Mouse (Mus musculus) kidney, postnatal 0 days (tissue): ENCODE measurements around the gene Uvrag. TPM values are rescaled to one million over a fixed set of nuclear protein-coding genes. Genes with fewer than 3 reads are reported as not detected.
A peak's percentile ranks its signal among the peaks of the same experiment; 100 is the strongest.

Experiments used
- ATAC-seq: fragments of 200-750 bp; cut with Nextera tagmentation; replicated peaks from 2 replicates; pipeline ENCODE4 v1.8.0; 2017; ENCODE audit warnings: low read depth, moderate number of reproducible peaks, moderate TSS enrichment, moderate library complexity; ENCODE audit not compliant: low FRiP score
- DNase-seq: peaks from one replicate; pipeline ENCODE4 v3.0.0-alpha.2; 2016; ENCODE audit warnings: low spot score
- H3K27ac ChIP-seq: fragments of 300-500 bp; sonication (generic); 2 replicates; pipeline ENCODE4 v1.5.1; 2014; ENCODE audit warnings: mild to moderate bottlenecking
- H3K27me3 ChIP-seq: fragments of 300-500 bp; sonication (generic); 2 replicates; pipeline ENCODE4 v1.6.1; 2014; ENCODE audit warnings: low read length, mixed read lengths; ENCODE audit not compliant: insufficient read depth
- H3K36me3 ChIP-seq: fragments of 300-500 bp; sonication (generic); 2 replicates; pipeline ENCODE4 v1.6.1; 2014; ENCODE audit warnings: low read length, mixed read lengths; ENCODE audit not compliant: insufficient read depth
- H3K4me1 ChIP-seq: fragments of 300-500 bp; sonication (generic); replicated peaks from 2 replicates; pipeline ENCODE4 v1.6.1; 2014; ENCODE audit warnings: antibody characterized with exemption, low read length, mixed read lengths; ENCODE audit not compliant: insufficient read depth
- H3K4me2 ChIP-seq: fragments of 300-500 bp; sonication (generic); 2 replicates; pipeline ENCODE4 v1.6.1; 2014; ENCODE audit warnings: mild to moderate bottlenecking, low read length, moderate library complexity, mixed read lengths
- H3K4me3 ChIP-seq: fragments of 300-500 bp; sonication (generic); replicated peaks from 2 replicates; pipeline ENCODE4 v1.5.1; 2014; ENCODE audit warnings: low read depth, low read length
- H3K9ac ChIP-seq: fragments of 300-500 bp; sonication (generic); 2 replicates; pipeline ENCODE4 v1.6.1; 2014; ENCODE audit warnings: low read depth, low read length
- H3K9me3 ChIP-seq: fragments of 300-500 bp; sonication (generic); replicated peaks from 2 replicates; pipeline ENCODE4 v1.6.1; 2016; ENCODE audit warnings: low read length, inconsistent platforms, mixed read lengths
- CTCF ChIP-seq: IDR thresholded peaks from 2 replicates; pipeline ENCODE4 v1.5.1; 2016; ENCODE audit warnings: antibody characterized with exemption, low read depth, mild to moderate bottlenecking, moderate library complexity
- WGBS: fragments of 180-500 bp; shearing (Covaris S2); extraction: QIAGEN DNeasy Blood & Tissue Kit; methylation state at CpG from one replicate; pipeline ENCODE4 v1.1.7; 2014; 5-methylcytosine and 5-hydroxymethylcytosine counted together
- polyA plus RNA-seq: library from polyadenylated mRNA; unstranded; fragments of >200 nt; fragmentation: Nextera tagmentation; extraction: Ambion mirVana; gene quantifications from 2 replicates; pipeline ENCODE4 v1.2.1, GENCODE M21; 2015

Uvrag gene
- polyA plus RNA-seq, 1 experiment from 2014 or later = 19.0 TPM

DNA sequence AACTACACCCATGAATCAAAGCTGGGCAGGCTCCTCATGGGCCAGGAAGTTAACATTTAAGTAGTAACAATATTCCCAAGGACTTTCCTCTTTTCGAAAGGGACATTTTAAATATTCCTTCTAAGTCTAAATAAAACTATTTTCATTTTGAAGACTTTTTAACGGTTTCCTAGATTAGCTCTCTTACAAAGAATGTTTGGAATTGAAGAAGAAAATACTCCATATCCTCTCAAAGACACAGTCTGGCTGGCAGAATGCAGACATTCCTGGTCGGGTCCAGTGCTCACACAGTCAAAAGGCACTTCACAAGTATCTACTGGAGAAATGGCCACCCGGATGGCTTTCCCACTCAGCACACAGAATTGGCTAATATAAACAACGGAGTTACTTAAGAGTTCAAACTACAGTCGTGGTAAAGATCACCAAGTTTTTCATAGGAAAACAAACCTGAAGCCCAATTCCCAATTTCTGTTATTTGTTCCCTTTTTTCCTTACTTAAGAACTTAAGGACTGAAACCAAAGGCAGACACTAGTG is 9.1 kb downstream of the Uvrag start:
- ATAC-seq = no peak
- H3K4me2 ChIP-seq = 0 out of 2 replicates have a peak overlapping the region, but pooled peaks have one; percentile 1
- WGBS = 31% methylated on average over 6 of the region's 6 CpGs
- peak overlapping the region; percentile 51 for H3K27ac ChIP-seq
- peak; percentile 71 for DNase-seq
- TF ChIP-seq CTCF = no peak
- no peaks in the 10 kb centered on the region for H3K27me3 ChIP-seq
- H3K9ac ChIP-seq = no peak overlapping the region
- no peaks in the 10 kb centered on the region for H3K9me3 ChIP-seq
- H3K4me1 ChIP-seq = peaks cover 15% of the 10 kb centered on the region; the same call in 1 of the 2 replicates
- H3K36me3 ChIP-seq = no peaks in the 10 kb centered on the region
- H3K4me3 ChIP-seq = no peak overlapping the region

DNA sequence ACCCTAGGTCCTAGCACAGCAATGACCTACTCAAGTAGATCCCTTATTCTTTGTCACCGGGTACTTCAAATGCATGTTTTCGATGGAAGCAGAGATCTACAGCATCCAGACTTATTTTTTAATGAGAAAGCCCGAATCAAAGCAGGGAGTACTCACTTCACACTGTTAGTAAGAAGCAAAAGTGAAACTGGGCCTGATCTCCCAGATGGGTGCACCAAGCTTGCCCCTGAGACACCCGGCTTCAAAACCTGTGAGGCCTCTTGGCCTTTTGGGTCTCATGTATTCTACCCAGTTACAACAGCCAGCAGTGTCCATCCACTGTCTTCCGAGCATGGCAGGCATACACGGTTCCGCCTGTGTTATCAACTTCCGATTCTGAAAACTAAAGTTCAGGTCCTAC is 12.0 kb downstream of the Uvrag start:
- DNase-seq = no peak
- no peak for ATAC-seq
- Histone ChIP-seq H3K36me3 (no peaks in the 10 kb centered on the region), H3K4me2 (no peak overlapping the region), H3K27me3 (no peaks in the 10 kb centered on the region), H3K4me3 (no peak overlapping the region), H3K4me1 (peaks cover 20% of the 10 kb centered on the region), H3K9me3 (no peaks in the 10 kb centered on the region), H3K27ac (no peak overlapping the region), H3K9ac (no peak overlapping the region)
- WGBS = 91% methylated on average over 8 of the region's 8 CpGs
- TF ChIP-seq CTCF = no peak

DNA sequence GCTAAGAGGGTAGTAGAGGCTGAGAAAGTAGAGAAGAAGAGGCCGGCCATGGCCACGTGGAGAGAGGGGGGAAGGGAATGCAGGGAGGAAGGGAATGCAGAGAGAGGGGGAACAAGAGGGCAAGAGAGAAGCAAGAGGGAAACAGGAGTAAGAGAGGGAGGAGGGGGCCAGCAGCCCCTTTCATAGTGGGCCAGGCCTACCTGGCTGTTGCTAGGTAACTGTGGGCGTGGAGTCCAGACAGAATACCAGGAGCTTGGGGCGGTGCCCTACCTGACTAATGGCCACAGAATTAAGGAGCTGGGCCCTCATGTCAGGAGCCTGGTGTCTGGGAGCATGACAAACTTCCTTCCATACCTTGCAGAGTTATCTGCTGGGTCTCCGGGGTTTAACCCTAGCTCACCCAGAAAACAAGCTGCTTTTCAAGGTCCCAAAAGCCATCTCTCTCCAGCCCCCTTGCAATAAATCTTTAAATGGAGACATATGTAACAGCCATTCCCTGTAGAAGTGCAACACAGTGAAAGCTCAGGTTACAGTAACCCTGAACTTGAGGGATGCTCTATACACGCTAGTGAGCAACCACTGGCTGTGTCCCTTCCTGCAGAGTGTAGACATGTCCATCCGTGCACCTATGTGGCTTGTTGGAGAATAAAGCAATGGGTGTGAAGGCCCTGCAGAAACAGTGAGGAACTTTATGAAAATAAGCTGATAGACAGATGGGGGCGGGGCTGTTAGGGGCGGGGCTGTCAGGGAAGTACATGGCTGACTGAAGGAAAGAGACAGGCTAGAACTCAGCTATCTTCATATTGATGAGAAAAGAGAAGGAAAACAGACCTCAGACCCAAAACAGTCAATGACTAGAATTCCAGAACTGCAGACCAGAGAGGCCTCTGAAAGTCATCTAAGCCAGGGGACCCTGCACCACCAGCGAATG is 12.7 kb downstream of the Uvrag start:
- 32% methylated on average over 10 of the region's 10 CpGs for WGBS
- no peaks in the 10 kb centered on the region for H3K9me3 ChIP-seq
- H3K4me2 ChIP-seq = no peak overlapping the region
- peak overlapping the region; percentile 68 for H3K27ac ChIP-seq
- H3K4me3 ChIP-seq = no peak overlapping the region
- no peak overlapping the region for H3K9ac ChIP-seq
- no peaks in the 10 kb centered on the region for H3K36me3 ChIP-seq
- no peak for TF ChIP-seq CTCF
- H3K4me1 ChIP-seq = peaks cover 20% of the 10 kb centered on the region
- no peaks in the 10 kb centered on the region for H3K27me3 ChIP-seq
- DNase-seq (peak; percentile 52), ATAC-seq (peak; percentile 63; the same call in 1 of the 2 replicates)

DNA sequence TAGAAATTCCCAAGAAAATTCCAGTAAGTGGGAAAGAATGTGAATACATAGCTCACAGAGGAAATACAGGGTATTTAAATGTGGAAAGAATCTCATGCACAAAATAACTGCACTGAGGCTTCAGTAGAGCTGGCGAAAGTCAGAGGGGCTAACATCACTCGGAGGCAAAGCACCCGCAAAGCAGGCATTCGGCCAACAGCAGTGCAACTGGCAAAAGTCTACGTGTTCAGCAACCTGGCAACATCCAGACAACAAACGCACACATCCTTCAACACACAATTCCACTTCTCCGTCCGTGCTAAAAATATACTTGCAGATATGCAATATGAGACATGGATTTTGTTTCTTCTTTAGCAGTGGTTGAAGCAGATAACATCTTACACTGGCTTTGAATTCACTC is 14.9 kb downstream of the Uvrag start:
- ATAC-seq = no peak
- no peak overlapping the region for H3K4me3 ChIP-seq
- 66% methylated on average over 8 of the region's 8 CpGs for WGBS
- no peaks in the 10 kb centered on the region for H3K27me3 ChIP-seq
- H3K4me1 ChIP-seq = peaks cover 20% of the 10 kb centered on the region
- no peaks in the 10 kb centered on the region for H3K36me3 ChIP-seq
- H3K4me2 ChIP-seq = no peak overlapping the region
- H3K9me3 ChIP-seq = no peaks in the 10 kb centered on the region
- no peak for DNase-seq
- H3K27ac ChIP-seq = no peak overlapping the region
- H3K9ac ChIP-seq = no peak overlapping the region
- TF ChIP-seq CTCF = no peak

DNA sequence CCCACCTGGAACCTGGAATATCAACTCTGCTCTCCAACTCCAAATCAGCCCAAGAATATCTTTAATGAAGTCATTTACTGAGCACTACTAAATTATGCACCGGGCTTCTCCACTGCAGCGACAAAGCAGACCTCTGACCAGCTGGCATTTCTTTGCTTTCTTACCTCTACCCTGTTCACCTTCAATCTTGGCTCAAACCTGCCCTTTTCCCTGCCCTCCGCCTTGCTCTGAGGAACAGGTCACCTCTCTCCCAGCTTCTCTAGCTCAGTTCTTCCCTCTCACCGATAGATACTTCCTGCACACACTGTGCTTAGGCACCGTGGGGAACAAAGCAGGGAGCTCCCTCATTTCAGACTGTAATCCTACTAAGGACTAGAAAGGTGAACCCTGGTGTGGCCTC is 18.3 kb downstream of the Uvrag start:
- H3K27ac ChIP-seq = no peak overlapping the region
- no peak overlapping the region for H3K9ac ChIP-seq
- no peaks in the 10 kb centered on the region for H3K9me3 ChIP-seq
- H3K4me1 ChIP-seq = peaks cover 10% of the 10 kb centered on the region; the same call in 1 of the 2 replicates
- H3K27me3 ChIP-seq = no peaks in the 10 kb centered on the region
- no peak for ATAC-seq
- no peak for DNase-seq
- no peak overlapping the region for H3K4me2 ChIP-seq
- H3K4me3 ChIP-seq = no peak overlapping the region
- no peak for TF ChIP-seq CTCF
- WGBS = 60% methylated on average over 5 of the region's 5 CpGs
- H3K36me3 ChIP-seq = no peaks in the 10 kb centered on the region

DNA sequence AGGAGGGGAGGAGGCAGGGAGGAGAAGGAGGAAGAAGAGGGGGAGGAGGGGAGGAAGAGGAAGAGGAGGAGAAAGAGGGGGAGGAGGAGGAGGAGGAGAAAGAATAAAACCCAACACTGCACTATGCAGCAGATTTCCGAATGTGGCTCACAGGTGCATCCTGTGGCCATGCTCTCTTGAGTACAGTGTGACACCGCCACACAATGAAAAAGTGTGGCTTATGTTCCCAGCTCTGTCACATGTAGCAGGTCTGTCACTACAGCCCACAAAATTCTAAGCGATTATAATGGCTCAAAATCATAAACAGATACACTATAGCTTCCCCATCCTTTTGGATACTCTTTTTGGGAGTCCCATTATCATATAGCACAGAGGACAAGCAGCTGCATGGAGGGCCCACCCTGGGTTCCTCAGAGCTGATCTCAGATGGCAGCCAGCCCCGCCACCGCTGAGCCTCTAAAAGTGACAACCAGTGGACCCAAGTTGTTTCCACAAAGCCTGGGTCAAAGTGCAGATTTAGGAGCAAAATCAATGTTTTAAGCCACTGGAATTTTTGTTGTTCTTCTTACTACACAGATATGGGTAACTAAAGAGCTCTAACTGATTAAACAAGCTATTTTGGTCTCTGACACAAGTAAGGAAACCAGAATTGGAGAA is 19.9 kb downstream of the Uvrag start:
- no peak for DNase-seq
- Histone ChIP-seq H3K27ac (no peak overlapping the region), H3K4me1 (peaks cover under 1% of the 10 kb centered on the region; the same call in 1 of the 2 replicates), H3K27me3 (no peaks in the 10 kb centered on the region), H3K9me3 (no peaks in the 10 kb centered on the region), H3K4me2 (no peak overlapping the region), H3K4me3 (no peak overlapping the region), H3K9ac (no peak overlapping the region), H3K36me3 (no peaks in the 10 kb centered on the region)
- TF ChIP-seq CTCF = no peak
- 84% methylated on average over 5 of the region's 5 CpGs for WGBS
- ATAC-seq = no peak
